Mouse (Mus musculus): ENCODE measurements around the gene Nfe2l1.

- no peak for TF ChIP-seq POLR2A (IDR thresholded peaks at IDR 0.05; ENCODE audit: low read depth, low read length)
- TF ChIP-seq CTCF (IDR thresholded peaks at IDR 0.05; ENCODE audit: extremely low read depth, insufficient read depth, insufficient read length, insufficient replicate concordance), result no peak
These were observed 49.5 kb downstream of the Nfe2l1 start for GRCm38 (mm10) chr11:96780306-96780705.
